Mouse (Mus musculus) midbrain, embryonic 11.5 days (tissue): ENCODE measurements at regions not wholly inside any gene's neighbourhood (a gene's known extent, or its start where the extent isn't known, plus 50 kb on each side); places are given as distances from the start of the nearest gene placed in this dataset.

Source experiments
- ATAC-seq: fragments of 200-750 bp; cut with Nextera tagmentation; 2 replicates; pipeline ENCODE4 v1.8.0; 2017; ENCODE audit warnings: moderate TSS enrichment, moderate library complexity; ENCODE audit not compliant: low FRiP score
- DNase-seq: peaks from one replicate; pipeline ENCODE4 v3.0.0; 2015; ENCODE audit warnings: low spot score; ENCODE audit errors: missing footprints
- H3K27ac ChIP-seq: fragments of 300-500 bp; sonication (generic); 2 replicates; pipeline ENCODE4 v1.5.1; 2014; ENCODE audit warnings: low read depth, low read length
- H3K27me3 ChIP-seq: fragments of 300-500 bp; sonication (generic); 2 replicates; pipeline ENCODE4 v1.6.1; 2014; ENCODE audit warnings: mild to moderate bottlenecking, low read length, moderate library complexity, mixed read lengths; ENCODE audit not compliant: control insufficient read depth, insufficient read depth
- H3K36me3 ChIP-seq: fragments of 300-500 bp; sonication (generic); 2 replicates; pipeline ENCODE4 v1.6.1; 2014; ENCODE audit warnings: mild to moderate bottlenecking, low read length, moderate library complexity, mixed read lengths; ENCODE audit not compliant: control insufficient read depth, insufficient read depth
- H3K4me1 ChIP-seq: fragments of 300-500 bp; sonication (generic); 2 replicates; pipeline ENCODE4 v1.6.1; 2014; ENCODE audit warnings: low read length; ENCODE audit not compliant: control insufficient read depth, insufficient read depth
- H3K4me2 ChIP-seq: fragments of 300-500 bp; sonication (generic); 2 replicates; pipeline ENCODE4 v1.6.1; 2014; ENCODE audit warnings: mild to moderate bottlenecking, moderate library complexity
- H3K4me3 ChIP-seq: fragments of 300-500 bp; sonication (generic); 2 replicates; pipeline ENCODE4 v1.5.1; 2014; ENCODE audit warnings: low read depth, low read length
- H3K9ac ChIP-seq: fragments of 300-500 bp; sonication (generic); 2 replicates; pipeline ENCODE4 v1.6.1; 2014; ENCODE audit warnings: low read length
- H3K9me3 ChIP-seq: fragments of 300-500 bp; sonication (generic); 2 replicates; pipeline ENCODE4 v1.6.1; 2016; ENCODE audit warnings: low read length; ENCODE audit not compliant: control insufficient read depth
- WGBS: fragments of 180-500 bp; shearing (Covaris S2); extraction: QIAGEN DNeasy Blood & Tissue Kit; methylation state at CpG from one replicate; pipeline ENCODE4 v1.1.7; 2014; 5-methylcytosine and 5-hydroxymethylcytosine counted together

DNA sequence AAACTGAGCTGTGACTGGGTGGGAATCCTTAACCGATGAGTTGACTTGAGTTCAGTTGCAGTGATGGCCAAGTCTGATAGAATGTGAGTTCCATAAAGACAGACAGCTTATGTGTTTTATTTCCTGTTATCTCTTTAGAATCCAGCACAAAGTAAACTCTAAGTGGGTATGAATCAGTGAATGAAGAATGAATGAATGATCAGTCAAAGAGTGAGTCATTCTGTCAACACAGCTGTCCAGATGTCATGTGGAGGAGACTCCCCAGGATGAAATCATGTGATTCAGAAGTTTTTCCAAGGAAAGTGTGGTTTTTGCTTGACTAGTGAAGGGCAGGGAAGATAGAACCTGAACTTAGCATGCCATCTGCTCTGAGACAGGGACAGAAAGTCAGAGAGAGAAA is 732.0 kb upstream of the A1bg start:
- Histone ChIP-seq H3K4me2 (no peak overlapping the region), H3K27me3 (no peaks in the 10 kb centered on the region), H3K27ac (no peak overlapping the region), H3K9me3 (no peaks in the 10 kb centered on the region), H3K4me3 (no peak overlapping the region), H3K9ac (no peak overlapping the region), H3K36me3 (no peaks in the 10 kb centered on the region), H3K4me1 (no peaks in the 10 kb centered on the region)
- ATAC-seq (no peak), DNase-seq (no peak)
- 91% methylated on average over 1 of the region's 1 CpGs for WGBS

GRCm38 (mm10) chr15:61653853-61654252 is 731.0 kb upstream of the A1bg start:
- no peak for DNase-seq
- H3K4me1 ChIP-seq, result no peaks in the 10 kb centered on the region
- H3K4me3 ChIP-seq, result no peak overlapping the region
- H3K9ac ChIP-seq, result no peak overlapping the region
- H3K36me3 ChIP-seq, result no peaks in the 10 kb centered on the region
- 52% methylated on average over 1 of the region's 1 CpGs for WGBS
- H3K27me3 ChIP-seq, result no peaks in the 10 kb centered on the region
- H3K27ac ChIP-seq, result no peak overlapping the region
- no peaks in the 10 kb centered on the region for H3K9me3 ChIP-seq
- no peak overlapping the region for H3K4me2 ChIP-seq
- ATAC-seq, result no peak

DNA sequence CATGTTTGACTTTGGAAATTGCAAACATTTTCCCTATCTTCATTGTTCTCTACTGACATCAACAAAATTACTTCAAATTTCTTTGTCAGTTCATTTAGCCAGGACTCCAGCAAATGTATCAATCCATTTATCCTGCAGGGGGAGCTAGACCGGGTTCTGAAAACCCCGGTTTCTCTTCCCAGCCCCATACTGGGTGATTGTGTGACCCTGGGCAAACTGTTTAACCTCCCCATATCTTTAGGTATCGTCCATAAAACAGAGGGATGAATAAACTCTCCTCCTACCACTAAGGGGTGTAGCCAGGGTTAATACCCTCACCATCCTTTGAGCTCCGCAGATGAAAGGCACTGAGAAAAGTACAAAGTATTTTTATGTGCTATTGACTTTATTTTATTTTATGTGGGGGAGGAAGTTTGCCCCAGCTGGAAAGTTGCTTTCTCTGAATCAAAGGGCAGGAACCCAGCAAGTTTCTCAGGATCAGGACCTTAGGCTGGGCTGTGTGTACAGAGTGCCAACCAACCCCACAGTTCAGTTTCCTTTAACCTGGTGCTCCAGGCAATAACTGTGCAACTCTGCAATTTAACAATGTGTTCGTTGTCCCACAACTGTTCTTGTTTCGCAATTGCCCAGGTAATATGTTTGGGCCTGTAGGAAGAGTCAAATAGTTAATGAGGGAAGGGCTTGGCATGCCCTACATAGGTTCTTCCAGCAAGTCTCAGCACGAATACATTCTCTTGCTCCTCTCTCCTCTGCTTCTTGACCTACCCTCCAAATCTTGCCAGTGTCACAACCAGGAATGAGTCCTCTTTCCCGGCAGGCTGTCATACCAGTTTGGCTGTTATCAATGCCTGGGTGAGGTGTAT is 696.1 kb upstream of the A1bg start:
- no peaks in the 10 kb centered on the region for H3K36me3 ChIP-seq
- no peaks in the 10 kb centered on the region for H3K9me3 ChIP-seq
- H3K4me2 ChIP-seq, result no peak overlapping the region
- WGBS, result 72% methylated on average over 8 of the region's 8 CpGs
- no peak overlapping the region for H3K27ac ChIP-seq
- H3K9ac ChIP-seq, result no peak overlapping the region
- no peaks in the 10 kb centered on the region for H3K4me1 ChIP-seq
- no peaks in the 10 kb centered on the region for H3K27me3 ChIP-seq
- no peak for ATAC-seq
- H3K4me3 ChIP-seq, result no peak overlapping the region
- no peak for DNase-seq

- Histone ChIP-seq H3K27ac (no peak overlapping the region), H3K9me3 (no peaks in the 10 kb centered on the region), H3K4me1 (no peaks in the 10 kb centered on the region), H3K4me3 (no peak overlapping the region), H3K27me3 (no peaks in the 10 kb centered on the region), H3K4me2 (no peak overlapping the region), H3K36me3 (no peaks in the 10 kb centered on the region), H3K9ac (no peak overlapping the region)
- WGBS, result 89% methylated on average over 3 of the region's 3 CpGs
- ATAC-seq (no peak), DNase-seq (no peak)
Measured at GRCm38 (mm10) chr15:61610662-61611061, 687.9 kb upstream of the A1bg start.

GRCm38 (mm10) chr15:61609656-61610055 is 686.8 kb upstream of the A1bg start:
- Histone ChIP-seq H3K9ac (no peak overlapping the region), H3K27ac (no peak overlapping the region), H3K27me3 (no peaks in the 10 kb centered on the region), H3K4me3 (no peak overlapping the region), H3K4me2 (no peak overlapping the region), H3K9me3 (no peaks in the 10 kb centered on the region), H3K4me1 (no peaks in the 10 kb centered on the region), H3K36me3 (no peaks in the 10 kb centered on the region)
- DNase-seq (no peak), ATAC-seq (no peak)
- WGBS, result 93% methylated on average over 6 of the region's 6 CpGs

- no peaks in the 10 kb centered on the region for H3K4me1 ChIP-seq
- 83% methylated on average over 6 of the region's 6 CpGs for WGBS
- no peak overlapping the region for H3K27ac ChIP-seq
- no peaks in the 10 kb centered on the region for H3K9me3 ChIP-seq
- no peak overlapping the region for H3K4me2 ChIP-seq
- H3K27me3 ChIP-seq, result no peaks in the 10 kb centered on the region
- no peak overlapping the region for H3K4me3 ChIP-seq
- H3K9ac ChIP-seq, result no peak overlapping the region
- H3K36me3 ChIP-seq, result no peaks in the 10 kb centered on the region
- no peak for DNase-seq
- ATAC-seq, result no peak
Measured at GRCm38 (mm10) chr15:61608301-61608731, 685.5 kb upstream of the A1bg start.

GRCm38 (mm10) chr15:61599734-61600133 is 676.9 kb upstream of the A1bg start:
- no peaks in the 10 kb centered on the region for H3K27me3 ChIP-seq
- H3K9me3 ChIP-seq, result no peaks in the 10 kb centered on the region
- no peak overlapping the region for H3K9ac ChIP-seq
- WGBS, result 83% methylated on average over 6 of the region's 6 CpGs
- H3K4me1 ChIP-seq, result no peaks in the 10 kb centered on the region
- no peak overlapping the region for H3K4me2 ChIP-seq
- no peak overlapping the region for H3K27ac ChIP-seq
- DNase-seq (no peak), ATAC-seq (no peak)
- no peak overlapping the region for H3K4me3 ChIP-seq
- no peaks in the 10 kb centered on the region for H3K36me3 ChIP-seq

GRCm38 (mm10) chr15:61596318-61596717 is 673.5 kb upstream of the A1bg start:
- ATAC-seq (no peak), DNase-seq (no peak)
- H3K4me1 ChIP-seq, result no peaks in the 10 kb centered on the region
- H3K27me3 ChIP-seq, result no peaks in the 10 kb centered on the region
- no peak overlapping the region for H3K9ac ChIP-seq
- no peaks in the 10 kb centered on the region for H3K36me3 ChIP-seq
- no peaks in the 10 kb centered on the region for H3K9me3 ChIP-seq
- no peak overlapping the region for H3K4me2 ChIP-seq
- no peak overlapping the region for H3K27ac ChIP-seq
- no peak overlapping the region for H3K4me3 ChIP-seq
- 71% methylated on average over 4 of the region's 4 CpGs for WGBS

GRCm38 (mm10) chr15:61588956-61589355 is 666.1 kb upstream of the A1bg start:
- no peak for ATAC-seq

More at GRCm38 (mm10) chr15:61588956-61589355, 666.1 kb upstream of the A1bg start:
- no peak overlapping the region for H3K4me2 ChIP-seq
- 79% methylated on average over 5 of the region's 5 CpGs for WGBS
- H3K9ac ChIP-seq, result no peak overlapping the region
- H3K27me3 ChIP-seq, result no peaks in the 10 kb centered on the region
- DNase-seq, result no peak
- no peak overlapping the region for H3K27ac ChIP-seq
- no peaks in the 10 kb centered on the region for H3K4me1 ChIP-seq
- no peaks in the 10 kb centered on the region for H3K36me3 ChIP-seq
- H3K9me3 ChIP-seq, result no peaks in the 10 kb centered on the region
- H3K4me3 ChIP-seq, result no peak overlapping the region
